Mouse (Mus musculus): ENCODE measurements around the gene Tmub2.
"Not testable (repeated sequence)": the region's sequence is repeated elsewhere in the genome, so short reads cannot be mapped to it uniquely, and the experiment has no call there.

Gene Tmub2

DNA sequence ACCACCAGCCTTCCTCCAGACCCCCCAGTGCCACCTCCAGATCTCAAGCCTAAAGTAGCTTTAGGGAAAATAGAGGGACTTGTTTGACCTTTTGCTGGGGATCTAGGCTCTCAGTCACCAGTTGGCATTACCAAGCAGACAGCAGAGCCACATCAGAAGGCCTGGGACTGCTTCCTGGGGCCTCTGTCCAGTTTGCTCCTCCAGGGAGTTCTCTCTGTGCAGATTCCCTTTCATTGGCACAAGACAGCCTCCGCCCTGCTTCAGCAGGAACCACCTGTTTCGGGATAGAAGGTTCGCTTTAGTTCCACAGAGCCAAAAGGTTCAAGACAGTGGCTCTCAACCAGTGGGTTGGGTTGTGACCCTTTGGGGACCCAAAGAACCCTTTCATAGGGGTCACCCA lies 5.1 kb upstream of the Tmub2 start:
- in situ Hi-C loops (cut with MboI, MseI), result no loop called here

DNA sequence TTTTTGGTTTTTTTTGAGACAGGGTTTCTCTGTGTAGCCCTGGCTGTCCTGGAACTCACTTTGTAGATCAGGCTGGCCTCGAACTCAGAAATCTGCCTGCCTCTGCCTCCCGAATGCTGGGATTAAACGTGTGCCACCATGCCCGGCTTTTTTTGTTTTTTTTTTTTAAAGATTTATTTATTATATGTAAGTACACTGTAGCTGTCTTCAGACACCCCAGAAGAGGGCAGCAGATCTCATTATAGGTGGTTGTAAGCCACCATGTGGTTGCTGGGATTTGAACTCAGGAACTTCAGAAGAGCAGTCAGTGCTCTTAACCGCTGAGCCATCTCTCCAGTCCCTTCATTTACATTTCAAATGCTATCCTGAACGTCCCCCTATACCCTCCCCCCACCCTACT lies 4.5 kb upstream of the Tmub2 start:
- in situ Hi-C loops (cut with MboI, MseI), result not testable (repeated sequence)

DNA sequence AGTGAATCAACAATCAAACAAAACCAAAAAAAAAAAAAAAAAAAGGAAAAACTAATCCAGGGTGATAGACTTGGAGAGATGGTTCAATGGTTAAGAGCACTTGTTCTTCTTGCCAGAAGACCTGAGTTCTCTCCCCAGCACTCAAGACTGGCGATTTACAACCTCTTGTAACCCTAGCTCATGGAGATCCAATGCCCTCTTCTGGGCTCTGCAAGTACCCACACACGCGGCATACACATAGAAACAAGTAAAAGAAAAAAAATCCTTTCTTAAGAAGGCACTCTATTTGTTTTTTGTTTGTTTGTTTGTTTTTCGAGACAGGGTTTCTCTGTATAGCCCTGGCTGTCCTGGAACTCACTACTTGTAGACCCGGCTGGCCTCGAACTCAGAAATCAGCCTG lies 809 bp upstream of the Tmub2 start:
- in situ Hi-C loops (cut with MboI, MseI), result no loop called here

DNA sequence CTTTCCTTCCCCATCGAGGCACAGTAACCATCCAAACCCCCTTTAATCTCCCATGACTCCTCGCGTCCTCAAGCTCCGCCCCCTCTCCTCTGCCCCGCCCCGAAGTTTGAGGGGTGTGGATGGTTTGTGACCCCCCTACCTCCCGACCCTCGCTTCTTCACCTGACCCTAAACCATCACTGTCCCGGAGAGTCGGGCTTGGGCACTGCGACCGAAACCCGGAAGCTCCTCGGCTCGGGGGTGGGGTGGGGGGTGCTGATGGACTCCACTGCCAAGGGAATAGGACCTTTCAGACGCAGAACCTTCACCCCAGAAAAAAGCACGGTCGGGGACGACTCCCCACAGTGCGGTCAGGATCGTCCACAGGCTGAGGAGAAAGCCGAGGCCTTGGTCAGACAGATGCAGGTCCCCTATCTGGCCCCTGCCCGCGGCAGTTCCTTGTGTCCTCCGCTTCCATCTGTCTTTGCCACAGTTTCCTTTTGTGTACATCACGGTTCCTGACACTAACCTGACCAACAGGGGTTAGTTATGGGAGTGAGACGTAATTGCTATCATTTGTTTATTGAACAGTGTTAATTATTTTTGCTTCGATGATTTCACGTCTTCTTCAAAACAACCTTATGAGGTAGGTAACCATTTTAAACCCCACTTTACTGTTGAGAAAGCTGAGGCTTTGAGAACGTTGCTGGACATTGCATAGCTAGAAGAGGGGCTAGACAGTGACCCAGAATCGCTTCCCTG lies 534 bp downstream of the Tmub2 start:
- in situ Hi-C loops (cut with MboI, MseI), result no loop called here

- in situ Hi-C loops (cut with MboI, MseI), result no loop called here
Measured at GRCm38 (mm10) chr11:102287485-102287884, 2.8 kb downstream of the Tmub2 start.

GRCm38 (mm10) chr11:102288027-102288804 lies 3.5 kb downstream of the Tmub2 start:
- in situ Hi-C loops (cut with MboI, MseI), result no loop called here

- in situ Hi-C loops (cut with MboI, MseI), result no loop called here
Measured at GRCm38 (mm10) chr11:102288913-102289312, 4.2 kb downstream of the Tmub2 start.

DNA sequence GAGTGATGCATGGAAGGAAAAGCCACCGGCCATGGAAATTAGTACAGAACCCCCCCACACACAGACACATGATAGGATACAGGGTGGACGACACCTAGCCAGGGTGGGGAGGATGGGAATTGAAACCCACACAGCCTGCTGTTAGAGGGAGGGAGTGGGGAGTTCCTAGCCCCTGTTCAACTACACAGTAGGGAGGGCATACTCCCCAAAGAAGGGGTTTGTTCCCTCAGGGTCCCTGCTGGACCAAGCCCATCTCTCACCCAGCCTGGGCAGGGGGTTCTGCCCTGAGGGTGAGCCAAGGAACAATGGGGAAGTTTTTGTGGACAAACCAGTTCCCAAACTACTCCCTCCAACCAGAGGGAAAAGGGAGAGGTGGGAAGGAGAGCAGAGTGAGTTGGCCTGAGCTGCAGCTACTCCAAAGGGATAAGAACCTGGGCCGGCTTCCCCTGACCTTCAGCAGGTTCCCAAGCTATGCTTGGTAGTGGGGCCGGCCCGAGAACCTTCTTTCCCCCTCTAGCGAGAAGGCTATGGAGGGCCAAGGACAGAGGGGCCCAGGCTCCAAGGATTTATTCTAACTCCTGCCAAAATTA lies 4.9 kb downstream of the Tmub2 start:
- in situ Hi-C loops (cut with MboI, MseI), result loop anchor here (10.0 kb wide), 1 partner anchor 145 kb away; the partner anchor contains the start of gene Grn

DNA sequence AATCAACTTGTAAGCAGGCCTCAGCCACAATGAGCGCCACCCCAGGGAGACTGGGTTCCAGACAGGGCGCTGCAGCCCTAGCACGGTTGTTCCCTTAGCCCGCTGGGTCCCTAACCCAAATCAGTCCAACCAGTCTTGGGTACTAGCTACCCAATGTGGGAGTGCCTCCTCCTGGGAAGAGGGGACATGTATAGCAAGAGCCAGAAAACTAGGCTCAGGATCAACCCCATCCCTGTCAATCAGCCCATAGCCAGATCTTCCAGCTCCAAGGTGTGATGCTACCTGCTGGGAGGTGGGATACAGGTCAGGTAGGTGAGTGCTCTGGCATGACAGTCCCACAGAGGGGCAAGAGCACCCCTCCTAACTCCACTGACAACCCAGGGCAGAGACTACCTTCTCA lies 5.4 kb downstream of the Tmub2 start:
- in situ Hi-C loops (cut with MboI, MseI), result loop anchor here (10.0 kb wide), 1 partner anchor 145 kb away; the partner anchor contains the start of gene Grn

GRCm38 (mm10) chr11:102291051-102291535 lies 6.4 kb downstream of the Tmub2 start:
- in situ Hi-C loops (cut with MboI, MseI), result loop anchor here (10.0 kb wide), 1 partner anchor 144 kb away; the partner anchor contains the start of gene Grn

- in situ Hi-C loops (cut with MboI, MseI), result loop anchor here (10.0 kb wide), 1 partner anchor 141 kb away; the partner anchor contains the start of gene Grn
Measured at GRCm38 (mm10) chr11:102293971-102294370, 9.2 kb downstream of the Tmub2 start.

- in situ Hi-C loops (cut with MboI, MseI), result loop anchor here (10.0 kb wide), 1 partner anchor 140 kb away; the partner anchor contains the start of gene Grn
Measured at GRCm38 (mm10) chr11:102294416-102294815, 9.7 kb downstream of the Tmub2 start.

DNA sequence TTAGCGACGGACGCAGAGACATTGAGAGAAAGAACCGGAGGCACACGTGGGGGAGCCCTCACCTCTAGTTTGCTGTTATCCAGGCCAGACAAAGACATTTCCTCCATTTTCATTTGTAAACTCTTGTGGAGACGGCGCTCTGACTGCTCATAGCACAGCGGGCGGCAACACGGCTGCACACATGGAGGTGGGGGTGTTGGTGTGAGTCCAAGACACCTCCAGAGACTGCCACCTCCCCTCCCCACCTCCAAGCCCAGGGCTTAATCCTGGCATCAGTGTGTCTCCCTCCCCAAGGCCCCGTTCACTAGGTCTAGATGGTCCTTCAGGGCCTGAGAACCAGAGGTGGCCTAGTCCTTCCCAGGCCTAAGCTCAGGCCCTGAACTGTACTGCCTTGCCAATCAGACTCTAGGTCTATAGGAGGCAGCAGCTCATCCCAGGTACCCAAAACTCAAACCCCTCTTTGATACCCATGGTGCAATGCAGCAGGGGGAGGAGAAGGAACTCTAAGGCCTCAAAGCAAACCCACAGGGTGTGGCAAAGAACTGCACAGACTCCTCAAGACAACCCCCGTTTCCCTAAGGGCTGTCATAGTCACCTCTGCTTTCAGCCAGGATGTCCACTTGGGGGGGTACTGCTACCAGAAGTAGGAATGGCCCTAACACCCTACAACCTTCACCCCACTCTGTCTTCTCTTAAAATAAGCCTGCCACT lies 10.3 kb downstream of the Tmub2 start:
- in situ Hi-C loops (cut with MboI, MseI), result loop anchor here (10.0 kb wide), 1 partner anchor 140 kb away; the partner anchor contains the start of gene Grn

DNA sequence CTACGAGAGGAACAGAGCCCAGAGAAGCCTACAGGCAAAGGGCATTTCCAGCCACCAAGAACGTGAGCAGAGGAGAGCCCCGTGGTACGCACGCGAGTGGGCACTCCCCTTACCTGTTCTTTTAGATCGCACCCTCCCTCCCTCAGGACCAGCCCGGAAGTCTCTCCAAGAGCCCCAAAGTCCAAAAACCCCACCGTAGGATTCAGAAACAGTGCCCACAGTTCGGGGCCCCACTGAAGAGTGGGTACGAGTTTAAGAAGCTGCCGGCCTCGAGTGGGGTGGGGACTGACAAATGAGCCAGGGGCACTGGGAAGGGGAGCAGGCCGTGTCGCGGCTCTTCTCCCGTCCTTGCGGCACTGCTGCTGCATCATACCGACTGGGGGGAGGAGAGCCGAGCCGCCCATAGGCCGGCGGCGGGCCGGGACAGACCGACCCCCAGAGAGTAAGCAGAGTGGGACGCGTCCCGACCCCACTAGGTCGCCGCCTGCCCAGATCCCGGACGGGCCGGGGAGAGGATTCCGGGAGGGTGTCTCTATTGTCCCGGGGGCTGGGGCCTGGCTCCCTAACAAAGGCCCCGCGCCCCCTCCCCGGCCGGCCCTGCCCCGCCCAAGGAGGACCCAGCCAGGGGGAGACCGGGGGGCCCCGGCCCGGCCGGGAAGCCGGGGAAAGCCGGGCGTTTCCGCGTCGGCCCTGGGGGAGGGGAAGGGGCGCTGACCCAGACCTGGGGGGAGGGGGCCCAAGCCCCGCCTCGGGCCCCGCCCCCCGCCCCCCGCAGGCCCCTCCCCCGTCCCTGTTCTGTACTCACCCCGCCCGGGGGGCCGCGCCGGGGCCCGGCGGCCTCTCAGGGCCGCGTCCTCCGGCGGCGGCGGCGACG lies 11.1 kb downstream of the Tmub2 start:
- in situ Hi-C loops (cut with MboI, MseI), result loop anchor here (10.0 kb wide), 1 partner anchor 139 kb away; the partner anchor contains the start of gene Grn

DNA sequence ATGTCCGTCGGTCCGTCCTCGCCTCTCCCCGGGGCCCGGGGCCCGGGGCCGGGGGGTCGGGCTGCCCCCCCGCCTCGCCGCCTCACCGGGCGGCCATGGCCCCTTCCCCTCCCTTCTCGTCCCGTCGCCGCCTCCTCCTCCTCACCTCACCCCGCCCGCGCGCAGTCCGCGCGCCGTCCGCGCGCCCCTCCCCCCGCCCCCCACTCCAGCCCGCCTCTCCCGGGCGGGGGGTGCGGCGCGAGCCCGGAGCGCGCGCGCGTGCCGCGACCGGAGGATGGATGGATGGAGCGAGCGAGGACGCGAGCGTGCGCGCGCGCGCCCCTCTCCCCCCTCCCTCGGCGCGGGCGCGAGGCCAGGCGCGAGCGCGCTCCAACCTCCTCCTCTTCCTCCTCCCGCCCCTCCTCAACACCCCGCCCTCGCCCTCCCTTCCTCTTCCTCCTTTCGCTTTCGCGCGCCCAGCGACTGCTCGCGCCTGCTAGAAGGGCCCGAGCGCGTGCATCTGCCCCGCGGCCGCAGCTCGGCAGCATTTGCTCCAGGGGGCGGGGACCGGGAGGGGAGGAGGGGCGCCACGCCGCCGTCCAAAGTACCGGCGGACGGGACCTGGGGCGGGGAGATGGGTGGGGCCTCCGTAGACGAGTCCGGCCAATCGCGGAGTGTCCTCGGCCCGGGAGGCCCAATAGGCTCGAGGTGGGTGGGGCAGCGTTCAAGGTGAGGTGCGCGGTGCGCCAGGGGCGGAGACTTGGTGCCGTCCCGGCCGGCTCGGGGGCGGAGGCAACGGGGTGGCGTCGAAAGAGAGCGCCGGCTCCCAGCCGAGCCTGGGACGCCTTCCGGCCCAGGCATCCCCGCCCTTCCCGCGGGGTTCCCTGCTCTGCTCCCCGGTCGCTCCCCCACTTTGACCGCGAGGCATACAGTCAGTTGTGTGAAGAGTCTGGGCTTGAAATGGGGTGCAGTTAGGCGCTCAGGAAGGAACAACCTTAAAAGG lies 12.1 kb downstream of the Tmub2 start, which contains the start of gene Atxn7l3:
TSS of gene Atxn7l3 (minus strand) at position 141 of the 982 bp plus-strand sequence.
- in situ Hi-C loops (cut with MboI, MseI), result loop anchor here (10.0 kb wide), 1 partner anchor 138 kb away; the partner anchor contains the start of gene Grn

DNA sequence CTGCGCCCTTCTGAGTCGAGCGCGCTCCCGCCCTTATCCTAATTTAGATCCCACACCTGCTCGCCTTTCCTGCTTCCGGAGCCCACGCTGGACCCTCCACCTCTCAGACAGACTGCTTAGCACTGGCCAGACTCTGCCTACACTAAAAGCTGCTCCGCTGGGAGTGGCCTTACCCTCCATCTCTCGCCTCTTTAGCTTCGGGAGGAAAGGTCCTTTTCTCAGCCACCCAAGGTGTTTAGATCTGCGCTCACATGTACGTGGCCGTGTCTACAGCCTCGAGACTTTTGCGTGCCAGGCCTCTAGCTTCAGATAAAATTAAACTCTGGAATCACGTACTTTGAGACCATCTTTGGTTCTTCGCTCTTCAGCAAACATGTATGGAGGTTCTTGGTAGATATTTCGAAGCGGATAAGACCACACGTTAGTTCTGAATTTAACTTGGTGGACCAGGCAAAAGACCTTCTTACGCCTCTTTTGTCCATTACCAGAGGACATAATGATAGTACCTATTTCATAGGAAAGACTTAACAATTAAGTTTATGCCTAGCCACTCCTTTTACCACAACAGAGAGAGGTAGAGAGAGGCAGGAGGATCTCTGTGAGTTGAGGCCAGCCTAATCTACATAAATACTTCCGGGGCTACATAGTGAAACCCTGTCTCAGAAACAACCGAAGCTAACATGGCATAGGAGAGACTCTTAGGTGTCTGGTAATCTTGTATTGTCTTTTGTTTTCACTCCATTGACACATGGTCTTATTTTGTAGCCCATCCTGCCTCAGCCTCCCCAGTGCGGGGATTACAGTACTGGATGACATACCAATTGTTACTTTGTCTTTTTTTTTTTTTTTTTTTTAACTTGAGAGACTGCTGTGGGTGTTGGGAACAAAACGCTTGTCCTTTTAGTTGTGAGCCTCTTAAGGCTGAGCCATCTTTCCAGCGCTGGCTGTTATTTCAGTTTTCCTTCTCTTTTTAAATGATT lies 13.1 kb downstream of the Tmub2 start:
- in situ Hi-C loops (cut with MboI, MseI), result loop anchor here (10.0 kb wide), 1 partner anchor 137 kb away; the partner anchor contains the start of gene Grn

DNA sequence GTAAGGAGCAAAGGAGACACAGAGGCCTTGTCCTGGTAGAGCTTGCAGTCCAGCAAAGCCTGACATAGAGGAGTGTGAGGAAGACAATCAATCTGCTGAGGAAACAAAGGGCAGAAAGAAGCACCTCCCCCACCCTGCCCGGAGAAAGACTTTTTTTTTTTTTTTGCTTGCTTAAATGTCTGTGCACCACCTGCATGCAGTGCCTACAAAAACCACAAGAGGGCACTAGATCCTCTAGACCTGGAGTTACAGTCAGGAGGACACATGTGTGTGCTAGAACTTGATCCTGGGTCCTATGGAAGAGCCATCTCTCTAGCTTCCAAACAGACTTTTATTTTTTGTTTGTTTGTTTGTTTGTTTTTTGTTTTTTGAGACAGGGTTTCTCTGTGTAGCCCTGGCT lies 15.1 kb downstream of the Tmub2 start:
- in situ Hi-C loops (cut with MboI, MseI), result loop anchor here (10.0 kb wide), 1 partner anchor 135 kb away; the partner anchor contains the start of gene Grn
